In the genomic region with DNA sequence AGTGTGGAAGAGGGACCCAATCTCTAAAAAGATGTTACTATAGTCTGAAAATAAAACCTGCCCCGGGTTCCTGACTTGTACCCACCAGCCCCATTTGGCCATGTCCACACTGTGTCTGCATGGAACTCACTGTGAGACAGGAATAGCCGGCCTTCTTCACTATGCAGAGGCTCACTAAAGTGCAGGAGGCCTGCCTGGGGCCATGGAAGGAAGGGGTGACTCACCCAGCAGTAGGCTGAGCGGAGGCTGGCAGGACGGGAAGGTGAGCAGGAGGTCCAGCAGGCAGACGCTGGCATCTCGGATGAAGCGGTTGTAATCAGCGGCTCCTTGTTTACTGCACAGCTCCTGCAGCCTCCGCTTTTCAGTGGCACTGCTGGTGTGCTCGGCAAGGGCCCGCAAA, we compare ENCODE assay signal across 1 mouse cellular context.
TF ChIP-seq lines count a peak whose summit lies in the region.

No protein-coding gene starts in this region.

TF ChIP-seq in MEL, 35 proteins besides CTCF, POLR2A, EP300 and RAD21 (continued from another document):
- TF ChIP-seq TAL1 (IDR thresholded peaks at IDR 0.05; ENCODE audit: low read length) (no peak), MEF2A (IDR thresholded peaks at IDR 0.05; ENCODE audit: extremely low read depth, insufficient replicate concordance, low read depth, low read length, poor library complexity, severe bottlenecking) (no peak), GATA1 (IDR thresholded peaks at IDR 0.05; ENCODE audit: low read depth, low read length) (no peak)
